Mouse (Mus musculus) embryonic facial prominence, embryonic 12.5 days (tissue): ENCODE measurements around the gene Pla1a. TPM values are rescaled to one million over a fixed set of nuclear protein-coding genes. Genes with fewer than 3 reads are reported as not detected.

ENCODE experiments used
- ATAC-seq: fragments of 200-750 bp; cut with Nextera tagmentation; 2 replicates; pipeline ENCODE4 v1.8.0; 2017; ENCODE audit not compliant: insufficient number of reproducible peaks, insufficient read depth, low FRiP score, low TSS enrichment
- H3K27ac ChIP-seq: fragments of 300-500 bp; sonication (generic); 2 replicates; pipeline ENCODE4 v1.5.1; 2016; ENCODE audit warnings: mild to moderate bottlenecking
- H3K27me3 ChIP-seq: fragments of 300-500 bp; sonication (generic); 2 replicates; pipeline ENCODE4 v1.6.1; 2016; ENCODE audit warnings: mild to moderate bottlenecking, moderate library complexity
- H3K36me3 ChIP-seq: fragments of 300-500 bp; sonication (generic); 2 replicates; pipeline ENCODE4 v1.6.1; 2016; ENCODE audit warnings: mild to moderate bottlenecking
- H3K4me1 ChIP-seq: fragments of 300-500 bp; sonication (generic); 2 replicates; pipeline ENCODE4 v1.6.1; 2016
- H3K4me2 ChIP-seq: fragments of 300-500 bp; sonication (generic); replicated peaks from 2 replicates; pipeline ENCODE4 v1.6.1; 2016; ENCODE audit warnings: mild to moderate bottlenecking, moderate library complexity
- H3K4me3 ChIP-seq: fragments of 300-500 bp; sonication (generic); 2 replicates; pipeline ENCODE4 v1.5.1; 2016; ENCODE audit warnings: mild to moderate bottlenecking
- H3K9ac ChIP-seq: fragments of 300-500 bp; sonication (generic); 2 replicates; pipeline ENCODE4 v1.6.1; 2016; ENCODE audit warnings: mild to moderate bottlenecking, moderate library complexity
- H3K9me3 ChIP-seq: fragments of 300-500 bp; sonication (generic); 2 replicates; pipeline ENCODE4 v1.6.1; 2016; ENCODE audit warnings: mild to moderate bottlenecking, moderate library complexity
- WGBS: fragments of 180-500 bp; shearing (Covaris S2); methylation state at CpG from one replicate; pipeline ENCODE4 v1.1.7; 2016; 5-methylcytosine and 5-hydroxymethylcytosine counted together
- polyA plus RNA-seq: library from polyadenylated mRNA; unstranded; fragments of >200 nt; fragmentation: Nextera tagmentation; extraction: Ambion mirVana; gene quantifications from 2 replicates; pipeline ENCODE4 v1.2.1, GENCODE M21; 2016

The Pla1a gene
- polyA plus RNA-seq, 1 experiment from 2014 or later: 0.14 TPM

DNA sequence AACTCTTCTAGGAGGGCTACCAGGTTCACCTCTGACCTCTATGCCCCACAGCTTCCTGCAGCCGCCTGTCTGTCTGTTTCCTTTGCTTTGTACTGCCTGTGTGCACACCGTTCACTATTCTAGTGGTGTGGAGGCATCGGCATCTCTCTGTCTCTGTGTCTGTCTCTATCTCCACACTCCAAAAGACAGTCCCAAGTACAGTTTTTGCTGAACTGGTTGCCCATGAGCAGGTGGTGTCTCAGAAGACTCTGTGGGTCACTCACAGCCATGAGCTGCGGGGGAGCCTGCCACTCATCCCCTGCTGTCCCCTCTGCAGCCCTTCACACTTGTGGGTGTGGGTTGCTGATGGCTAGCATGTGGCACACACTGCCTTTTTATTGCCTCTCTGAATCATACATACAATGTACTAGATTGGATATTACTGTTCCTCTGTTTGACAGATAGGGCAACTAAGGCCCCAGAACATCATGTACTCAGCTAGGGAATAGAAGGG, 62.9 kb downstream of the Pla1a start:
- H3K9me3 ChIP-seq: no peaks in the 10 kb centered on the region
- H3K36me3 ChIP-seq: no peaks in the 10 kb centered on the region
- no peak overlapping the region for H3K4me3 ChIP-seq
- 66% methylated on average over 4 of the region's 4 CpGs for WGBS
- no peaks in the 10 kb centered on the region for H3K27me3 ChIP-seq
- H3K9ac ChIP-seq: no peak overlapping the region
- no peak overlapping the region for H3K4me2 ChIP-seq
- no peak overlapping the region for H3K27ac ChIP-seq
- H3K4me1 ChIP-seq: no peaks in the 10 kb centered on the region
- ATAC-seq: no peak

DNA sequence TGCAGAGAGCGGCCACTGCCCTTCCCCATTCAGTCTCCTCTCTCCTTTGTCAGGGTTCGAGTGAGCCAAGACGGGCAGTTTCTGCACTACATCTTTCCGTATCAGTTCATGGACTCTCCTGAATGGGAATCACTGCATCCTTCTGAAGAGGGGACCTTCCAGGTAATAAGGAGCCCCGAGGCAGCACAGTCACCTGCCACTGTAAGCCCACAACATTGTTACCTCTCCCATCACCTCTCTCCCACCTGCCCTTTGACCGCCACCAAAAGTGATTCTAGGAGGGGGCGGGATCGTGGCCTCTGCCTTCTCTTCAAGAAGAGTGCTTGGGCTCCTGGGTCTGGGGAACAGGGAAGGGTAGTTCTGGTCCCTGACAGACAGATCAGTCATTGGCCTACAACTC, 63.5 kb downstream of the Pla1a start:
- H3K4me3 ChIP-seq: no peak overlapping the region
- no peak for ATAC-seq
- no peaks in the 10 kb centered on the region for H3K36me3 ChIP-seq
- no peak overlapping the region for H3K27ac ChIP-seq
- no peaks in the 10 kb centered on the region for H3K27me3 ChIP-seq
- no peak overlapping the region for H3K9ac ChIP-seq
- 88% methylated on average over 8 of the region's 8 CpGs for WGBS
- no peak overlapping the region for H3K4me2 ChIP-seq
- H3K9me3 ChIP-seq: no peaks in the 10 kb centered on the region
- H3K4me1 ChIP-seq: no peaks in the 10 kb centered on the region

DNA sequence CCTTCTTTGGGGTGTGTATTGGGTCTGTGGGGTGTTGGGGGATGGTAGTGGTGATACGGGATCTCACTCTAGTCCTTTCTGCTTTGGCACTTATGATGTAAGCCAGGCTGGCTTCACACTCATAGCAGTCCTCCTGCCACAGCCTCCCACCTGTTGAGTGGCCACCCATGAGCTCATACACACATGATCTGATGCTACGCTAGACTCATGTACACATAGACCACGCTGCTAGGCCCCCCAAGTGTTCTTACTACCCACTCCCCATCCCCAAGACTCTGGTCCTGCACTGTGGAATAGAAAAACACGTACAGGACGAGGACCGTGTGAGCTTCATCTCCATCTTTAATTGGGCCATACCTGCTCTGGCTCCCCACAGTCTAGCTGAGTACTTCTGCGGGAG, 63.9 kb downstream of the Pla1a start:
- H3K9me3 ChIP-seq: no peaks in the 10 kb centered on the region
- WGBS: 87% methylated on average over 7 of the region's 7 CpGs
- H3K27me3 ChIP-seq: no peaks in the 10 kb centered on the region
- no peak overlapping the region for H3K4me3 ChIP-seq
- H3K4me2 ChIP-seq: no peak overlapping the region
- no peak for ATAC-seq
- no peak overlapping the region for H3K9ac ChIP-seq
- no peak overlapping the region for H3K27ac ChIP-seq
- H3K36me3 ChIP-seq: no peaks in the 10 kb centered on the region
- no peaks in the 10 kb centered on the region for H3K4me1 ChIP-seq

DNA sequence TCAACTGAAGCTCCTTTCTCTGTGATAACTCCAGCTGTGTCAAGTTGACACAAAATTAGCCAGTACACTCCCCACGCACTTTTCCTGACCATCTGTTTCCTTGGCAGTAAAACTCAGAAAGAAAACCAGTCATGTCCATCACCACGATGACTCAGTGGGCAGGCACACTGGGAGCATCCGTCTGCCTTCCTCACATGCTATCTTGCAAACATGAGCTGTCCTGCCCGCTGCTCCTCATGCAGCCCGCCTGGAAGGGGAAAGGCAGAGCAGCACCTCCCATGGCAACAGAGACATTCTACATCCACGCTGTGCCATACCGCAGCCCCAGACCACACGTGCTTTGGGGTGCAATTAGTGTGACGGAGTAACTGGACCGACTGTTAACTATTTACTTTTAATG, 64.6 kb downstream of the Pla1a start:
- no peak overlapping the region for H3K4me2 ChIP-seq
- H3K27me3 ChIP-seq: no peaks in the 10 kb centered on the region
- H3K4me3 ChIP-seq: no peak overlapping the region
- H3K9ac ChIP-seq: no peak overlapping the region
- H3K9me3 ChIP-seq: no peaks in the 10 kb centered on the region
- no peaks in the 10 kb centered on the region for H3K36me3 ChIP-seq
- no peak for ATAC-seq
- H3K4me1 ChIP-seq: no peaks in the 10 kb centered on the region
- no peak overlapping the region for H3K27ac ChIP-seq
- 59% methylated on average over 10 of the region's 10 CpGs for WGBS

DNA sequence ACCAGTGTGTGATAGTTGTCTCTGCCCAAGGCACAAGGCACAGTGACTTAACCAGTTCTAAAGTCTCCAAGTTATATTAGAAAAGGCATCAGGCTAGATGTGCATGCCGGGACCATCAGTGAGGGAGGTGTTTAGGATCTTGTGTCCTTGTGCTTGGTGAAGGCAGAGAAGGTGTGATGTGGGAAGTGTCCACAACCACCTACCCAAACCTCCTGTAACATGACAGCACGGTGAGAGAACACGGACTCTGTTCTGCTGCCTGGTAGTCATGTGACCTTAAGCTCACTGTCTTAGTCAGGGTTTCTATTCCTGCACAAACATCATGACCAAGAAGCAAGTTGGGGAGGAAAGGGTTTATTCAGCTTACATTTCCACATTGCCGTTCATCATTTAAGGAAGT, 66.7 kb downstream of the Pla1a start:
- H3K9me3 ChIP-seq: no peaks in the 10 kb centered on the region
- no peak for ATAC-seq
- no peaks in the 10 kb centered on the region for H3K36me3 ChIP-seq
- no peak overlapping the region for H3K4me2 ChIP-seq
- WGBS: 87% methylated on average over 4 of the region's 4 CpGs
- H3K27me3 ChIP-seq: no peaks in the 10 kb centered on the region
- H3K27ac ChIP-seq: no peak overlapping the region
- no peak overlapping the region for H3K9ac ChIP-seq
- no peak overlapping the region for H3K4me3 ChIP-seq
- H3K4me1 ChIP-seq: 0 out of 2 replicates have a peak, but pooled peaks cover 7% of the 10 kb centered on the region

DNA sequence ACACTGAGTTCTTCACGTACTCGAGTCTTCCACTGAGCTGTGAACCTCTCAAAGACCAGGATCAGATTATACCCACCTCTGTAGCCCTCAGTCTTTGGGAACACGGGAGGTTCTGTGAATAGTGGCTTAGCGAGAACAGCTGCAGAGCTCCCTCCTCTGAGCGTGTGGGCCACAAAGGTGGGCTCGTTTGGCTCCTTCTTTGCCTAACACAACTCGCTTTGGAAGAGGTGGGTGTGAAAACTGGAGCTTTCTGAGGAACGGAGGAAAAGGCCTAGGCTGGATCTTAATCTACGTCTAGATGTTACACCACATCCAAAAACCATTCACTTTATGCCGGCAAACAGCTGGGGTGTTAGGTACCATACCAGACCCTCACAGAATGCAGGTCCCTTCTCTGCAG, 67.6 kb downstream of the Pla1a start:
- Histone ChIP-seq H3K4me2 (no peak overlapping the region), H3K4me3 (no peak overlapping the region), H3K4me1 (peaks cover 7% of the 10 kb centered on the region; the same call in 1 of the 2 replicates), H3K36me3 (no peaks in the 10 kb centered on the region), H3K9ac (no peak overlapping the region), H3K27ac (no peak overlapping the region), H3K9me3 (no peaks in the 10 kb centered on the region), H3K27me3 (no peaks in the 10 kb centered on the region)
- ATAC-seq: no peak
- WGBS: 90% methylated on average over 10 of the region's 10 CpGs

DNA sequence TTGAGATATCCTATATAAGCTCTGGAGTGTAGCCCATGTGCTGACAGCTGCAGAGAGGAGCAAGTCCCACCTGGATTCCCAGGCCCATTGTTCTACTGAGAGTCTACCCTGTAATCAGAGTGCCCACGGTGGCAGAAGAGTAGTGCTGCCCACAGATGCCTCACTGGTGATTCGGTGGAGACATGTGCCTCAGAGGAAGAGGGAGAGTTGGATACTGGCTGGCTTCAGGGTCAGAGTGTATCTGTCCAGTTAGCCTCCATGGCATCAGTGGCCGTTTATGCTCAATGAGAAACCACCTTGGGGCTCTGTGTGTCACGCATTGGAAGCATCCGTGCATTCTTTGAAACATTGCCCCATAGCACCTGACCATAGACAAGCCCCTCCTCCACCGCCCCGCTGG, 69.3 kb downstream of the Pla1a start:
- Histone ChIP-seq H3K4me3 (no peak overlapping the region), H3K4me2 (no peak overlapping the region), H3K4me1 (peaks cover 7% of the 10 kb centered on the region; the same call in 1 of the 2 replicates), H3K27ac (no peak overlapping the region), H3K9me3 (no peaks in the 10 kb centered on the region), H3K36me3 (no peaks in the 10 kb centered on the region), H3K27me3 (no peaks in the 10 kb centered on the region), H3K9ac (no peak overlapping the region)
- no peak for ATAC-seq
- 88% methylated on average over 7 of the region's 7 CpGs for WGBS

DNA sequence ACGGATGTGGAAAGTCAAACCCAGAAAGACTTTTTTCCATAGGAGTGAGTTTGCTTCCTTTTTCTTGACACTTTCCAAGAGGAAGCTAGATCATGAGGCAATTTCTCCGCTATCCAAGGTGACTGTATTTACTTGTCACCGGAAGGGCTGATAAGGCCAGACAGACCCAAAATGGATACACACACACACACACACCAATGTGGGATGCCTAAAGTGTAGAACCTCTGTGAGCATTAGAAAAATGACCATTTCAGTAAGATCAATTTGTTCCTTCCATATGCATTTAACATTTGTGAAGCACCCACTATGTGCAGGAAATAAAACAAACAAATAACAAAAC, 69.7 kb downstream of the Pla1a start:
- Histone ChIP-seq H3K9ac (no peak overlapping the region), H3K4me2 (no peak overlapping the region), H3K27me3 (no peaks in the 10 kb centered on the region), H3K4me1 (peaks cover 7% of the 10 kb centered on the region; the same call in 1 of the 2 replicates), H3K4me3 (no peak overlapping the region), H3K27ac (no peak overlapping the region), H3K36me3 (no peaks in the 10 kb centered on the region), H3K9me3 (no peaks in the 10 kb centered on the region)
- WGBS: 81% methylated on average over 3 of the region's 3 CpGs
- no peak for ATAC-seq

DNA sequence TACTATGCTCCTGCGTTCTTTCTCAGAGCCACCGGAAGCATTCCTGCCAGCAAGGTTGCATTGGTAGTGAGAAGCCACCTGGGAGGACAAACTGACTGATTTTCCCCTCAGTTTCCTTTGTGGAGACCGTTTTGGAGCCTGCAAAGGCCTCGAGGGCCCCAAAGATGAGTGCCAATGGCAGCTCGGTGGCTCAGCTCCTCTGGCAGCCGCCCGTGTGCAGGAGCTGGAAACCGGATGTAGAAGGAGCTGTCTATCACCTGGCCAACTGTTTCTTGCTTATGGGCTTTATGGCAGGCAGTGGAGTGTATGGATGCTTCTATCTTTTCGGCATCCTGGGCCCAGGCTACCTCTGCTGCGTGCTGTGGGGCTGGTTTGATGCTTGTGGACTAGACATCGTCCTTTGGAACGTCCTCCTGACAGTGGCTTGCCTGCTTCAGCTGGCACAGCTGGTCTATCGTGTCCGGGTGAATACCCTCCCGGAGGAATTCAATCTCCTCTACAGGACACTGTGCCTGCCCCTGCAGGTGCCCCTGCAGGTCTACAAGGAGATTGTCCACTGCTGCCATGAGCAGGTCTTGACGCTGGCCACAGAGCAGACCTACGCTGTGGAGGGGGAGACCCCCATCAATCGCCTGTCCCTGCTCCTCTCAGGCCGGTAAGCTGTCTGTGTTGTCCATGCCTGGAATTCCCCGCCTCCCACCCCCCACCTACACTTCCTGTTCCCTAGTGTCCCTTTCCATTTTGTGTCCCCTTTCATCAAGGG, 70.3 kb downstream of the Pla1a start:
- H3K27ac ChIP-seq: no peak overlapping the region
- no peaks in the 10 kb centered on the region for H3K9me3 ChIP-seq
- no peaks in the 10 kb centered on the region for H3K27me3 ChIP-seq
- no peaks in the 10 kb centered on the region for H3K36me3 ChIP-seq
- H3K4me3 ChIP-seq: no peak overlapping the region
- WGBS: 79% methylated on average over 20 of the region's 20 CpGs
- no peak for ATAC-seq
- no peak overlapping the region for H3K9ac ChIP-seq
- no peak overlapping the region for H3K4me2 ChIP-seq
- H3K4me1 ChIP-seq: peaks cover 7% of the 10 kb centered on the region; the same call in 1 of the 2 replicates

DNA sequence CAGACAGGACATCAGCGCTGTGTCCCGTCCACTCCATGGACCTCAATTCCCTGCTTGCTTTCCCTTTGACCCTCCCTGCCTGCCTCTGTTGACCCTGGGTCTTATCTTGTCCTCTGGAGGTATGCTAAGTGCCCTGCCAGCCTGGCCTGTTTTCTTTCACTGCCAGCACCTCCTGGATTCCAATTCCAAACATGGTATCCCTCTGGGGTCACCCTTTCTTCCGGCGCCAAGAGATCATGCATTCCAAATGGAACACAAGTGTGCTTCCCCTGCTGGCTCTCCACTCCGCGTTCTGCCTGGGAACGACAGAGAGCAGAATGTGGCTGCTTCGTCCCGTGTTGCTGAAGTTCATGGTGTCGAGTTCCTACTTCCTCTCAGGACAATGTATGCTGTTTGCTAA, 71.0 kb downstream of the Pla1a start, which contains the start of gene Popdc2:
TSS of gene Popdc2 (plus strand) at position 277 of the 400 bp plus-strand sequence.
- no peak within 1 kb of the TSS for H3K4me2 ChIP-seq
- H3K27ac ChIP-seq: no peak within 1 kb of the TSS
- 34% methylated on average over 10 of the region's 10 CpGs for WGBS
- no peaks in the 10 kb centered on the region for H3K27me3 ChIP-seq
- H3K4me1 ChIP-seq: peaks cover 7% of the 10 kb centered on the region; the same call in 1 of the 2 replicates
- H3K4me3 ChIP-seq: no peak within 1 kb of the TSS
- no peaks in the 10 kb centered on the region for H3K9me3 ChIP-seq
- ATAC-seq: no peak
- H3K9ac ChIP-seq: no peak within 1 kb of the TSS
- no peaks in the 10 kb centered on the region for H3K36me3 ChIP-seq

DNA sequence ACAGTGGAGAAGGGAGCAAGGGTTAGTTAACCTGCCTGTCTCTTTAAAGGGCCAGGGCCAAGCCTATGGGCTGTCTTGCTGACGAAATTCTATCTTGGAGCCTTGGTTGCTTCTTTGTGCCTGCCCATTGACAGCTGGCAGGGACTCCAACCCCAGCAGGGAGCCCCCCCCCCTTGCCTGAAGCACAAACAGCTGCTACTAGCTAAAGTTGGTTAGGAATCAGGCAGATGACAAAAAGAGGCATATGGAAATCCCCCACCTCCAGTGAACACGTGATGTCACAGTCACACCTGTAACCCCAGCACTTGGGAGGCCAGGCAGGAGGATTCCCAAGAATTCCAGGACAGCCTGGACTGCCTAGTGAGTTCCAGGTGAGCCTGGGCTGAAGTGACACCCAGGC, 72.6 kb downstream of the Pla1a start:
- H3K4me3 ChIP-seq: no peak overlapping the region
- H3K4me2 ChIP-seq: no peak overlapping the region
- no peaks in the 10 kb centered on the region for H3K36me3 ChIP-seq
- H3K9ac ChIP-seq: no peak overlapping the region
- no peak for ATAC-seq
- 17% methylated on average over 2 of the region's 2 CpGs for WGBS
- H3K27ac ChIP-seq: no peak overlapping the region
- H3K4me1 ChIP-seq: peaks cover 7% of the 10 kb centered on the region; the same call in 1 of the 2 replicates
- H3K9me3 ChIP-seq: no peaks in the 10 kb centered on the region
- no peaks in the 10 kb centered on the region for H3K27me3 ChIP-seq

DNA sequence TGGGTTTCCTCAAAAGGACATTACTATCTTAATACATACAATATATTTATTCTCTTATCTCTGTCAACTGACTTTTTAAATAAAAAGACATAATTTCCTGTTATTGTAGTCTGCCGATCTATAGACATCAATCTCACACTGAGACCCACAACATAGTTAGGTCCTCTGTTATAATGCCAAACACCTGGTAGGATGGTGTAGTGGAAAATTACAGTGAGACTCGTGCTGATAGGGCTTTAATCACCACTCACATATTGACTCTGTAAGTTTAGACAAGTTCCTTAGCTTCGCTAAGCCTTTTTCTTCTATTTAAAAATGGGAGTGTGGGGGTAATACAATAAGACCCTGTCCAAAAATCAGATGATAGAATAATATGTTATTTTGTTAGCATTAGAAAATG, 73.1 kb downstream of the Pla1a start:
- H3K27me3 ChIP-seq: no peaks in the 10 kb centered on the region
- no peak overlapping the region for H3K4me3 ChIP-seq
- WGBS: 69% methylated on average over 3 of the region's 3 CpGs
- no peaks in the 10 kb centered on the region for H3K9me3 ChIP-seq
- no peak overlapping the region for H3K9ac ChIP-seq
- H3K4me1 ChIP-seq: peaks cover 7% of the 10 kb centered on the region; the same call in 1 of the 2 replicates
- H3K27ac ChIP-seq: no peak overlapping the region
- H3K4me2 ChIP-seq: no peak overlapping the region
- ATAC-seq: no peak
- H3K36me3 ChIP-seq: no peaks in the 10 kb centered on the region
